In genomic region chr2:91795091-91795490, GRCm38 (mm10) we compare ENCODE assay signal across 24 mouse cellular contexts.
DNase-seq lines count a peak whose midpoint lies in the region; ATAC-seq and TF ChIP-seq lines count a peak whose summit lies in the region.
"Had no signal": no experiment of that assay in that cellular context is flagged by ENCODE, and none has a peak within 500 bp of the region (broad histone marks: within the 10 kb centered on the region; RNA-seq: fewer than 3 reads in every experiment).

No protein-coding gene starts in this region.

- H3K4me2 ChIP-seq in hindbrain, embryonic 15.5 days, result no peak overlapping the region
- H3K4me2 ChIP-seq in hindbrain, embryonic 12.5 days (replicated peaks), result no peak overlapping the region
- no peak overlapping the region for H3K4me2 ChIP-seq in lung, postnatal 0 days (replicated peaks; ENCODE audit: low read depth, low read length)
- H3K4me2 ChIP-seq: embryonic facial prominence, embryonic 13.5 days; embryonic facial prominence, embryonic 15.5 days; forebrain, embryonic 12.5 days had no signal

- no peak for TF ChIP-seq POLR2A in lung, adult 2 months (IDR thresholded peaks at IDR 0.05; ENCODE audit: borderline replicate concordance, extremely low read depth, low read depth, low read length)

- no peaks in the 10 kb centered on the region for H3K36me3 ChIP-seq in hindbrain, embryonic 15.5 days
- no peaks in the 10 kb centered on the region for H3K36me3 ChIP-seq in hindbrain, embryonic 12.5 days
- H3K36me3 ChIP-seq in lung, postnatal 0 days (ENCODE audit: insufficient read depth, low read length), result no peaks in the 10 kb centered on the region
- H3K36me3 ChIP-seq: embryonic facial prominence, embryonic 13.5 days; embryonic facial prominence, embryonic 15.5 days; forebrain, embryonic 10.5 days; forebrain, embryonic 12.5 days had no signal

- H3K9me3 ChIP-seq in hindbrain, embryonic 15.5 days, result no peaks in the 10 kb centered on the region
- H3K9me3 ChIP-seq in hindbrain, embryonic 12.5 days (replicated peaks), result no peaks in the 10 kb centered on the region
- H3K9me3 ChIP-seq in lung, postnatal 0 days (ENCODE audit: low read length), result no peaks in the 10 kb centered on the region
- H3K9me3 ChIP-seq: embryonic facial prominence, embryonic 13.5 days; embryonic facial prominence, embryonic 15.5 days; forebrain, embryonic 10.5 days; forebrain, embryonic 12.5 days had no signal

- TF ChIP-seq EP300 in lung, postnatal 0 days (IDR thresholded peaks at IDR 0.05), result no peak

- H3K27ac ChIP-seq in hindbrain, embryonic 15.5 days (replicated peaks), result peak overlapping the region; percentile 25; the same call in 1 of the 2 replicates
- no peak overlapping the region for H3K27ac ChIP-seq in hindbrain, embryonic 12.5 days
- H3K27ac ChIP-seq in lung, postnatal 0 days (ENCODE audit: low read length), result no peak overlapping the region
- H3K27ac ChIP-seq: embryonic facial prominence, embryonic 13.5 days; embryonic facial prominence, embryonic 15.5 days; forebrain, embryonic 10.5 days; forebrain, embryonic 12.5 days had no signal

- no peak overlapping the region for H3K4me3 ChIP-seq in hindbrain, embryonic 15.5 days
- no peak overlapping the region for H3K4me3 ChIP-seq in hindbrain, embryonic 12.5 days
- H3K4me3 ChIP-seq in lung, postnatal 0 days (ENCODE audit: low read depth, low read length), result no peak overlapping the region
- no peak overlapping the region for H3K4me3 ChIP-seq in lung, adult 2 months (replicated peaks; ENCODE audit: extremely low read depth, low read depth, low read length)
- H3K4me3 ChIP-seq: embryonic facial prominence, embryonic 13.5 days; embryonic facial prominence, embryonic 15.5 days; erythroblast, embryonic 14.5 days; forebrain, embryonic 10.5 days; forebrain, embryonic 12.5 days had no signal

- no peaks in the 10 kb centered on the region for H3K27me3 ChIP-seq in hindbrain, embryonic 15.5 days
- H3K27me3 ChIP-seq in hindbrain, embryonic 12.5 days, result no peaks in the 10 kb centered on the region
- no peaks in the 10 kb centered on the region for H3K27me3 ChIP-seq in lung, postnatal 0 days (replicated peaks; ENCODE audit: insufficient read depth, low read length)
- H3K27me3 ChIP-seq: CH12.LX; embryonic facial prominence, embryonic 13.5 days; embryonic facial prominence, embryonic 15.5 days; forebrain, embryonic 12.5 days had no signal

- peak; percentile 59 for DNase-seq in lung, postnatal 0 days (ENCODE audit: low spot score)
- DNase-seq in lung, postnatal 4 days, result no peak
- peak; percentile 53 for DNase-seq in lung, postnatal 36 days
- no peak for DNase-seq in lung, adult 2 months
- DNase-seq: adrenal gland, postnatal 25 days; B cell, adult 2 months; cerebellum, adult 11 months; cerebellum, adult 18-20 months; cerebellum, adult 8-10 months; cerebellum, adult 9-11 months; cerebellum, postnatal 14 days; cerebellum, postnatal 36 days; embryo, embryonic 11 days had no signal

- no peak for TF ChIP-seq CTCF in lung, postnatal 0 days (IDR thresholded peaks at IDR 0.05)
- no peak for TF ChIP-seq CTCF in lung, adult 2 months (IDR thresholded peaks at IDR 0.05; ENCODE audit: insufficient read depth, low read length)

- 88% methylated on average over 3 of the region's 3 CpGs for WGBS in hindbrain, embryonic 15.5 days
- 85% methylated on average over 3 of the region's 3 CpGs for whole genome bisulfite sequencing in hindbrain, embryonic 12.5 days
- WGBS in lung, postnatal 0 days, result 49% methylated on average over 3 of the region's 3 CpGs
- WGBS in lung, adult 2 months, result 56% methylated on average over 3 of the region's 3 CpGs

- no peak overlapping the region for H3K9ac ChIP-seq in hindbrain, embryonic 15.5 days
- no peak overlapping the region for H3K9ac ChIP-seq in hindbrain, embryonic 12.5 days
- no peak overlapping the region for H3K9ac ChIP-seq in lung, postnatal 0 days (replicated peaks; ENCODE audit: low read depth)
- H3K9ac ChIP-seq: embryonic facial prominence, embryonic 13.5 days; embryonic facial prominence, embryonic 15.5 days; forebrain, embryonic 12.5 days had no signal

- no peak for ATAC-seq in hindbrain, embryonic 15.5 days (ENCODE audit: low FRiP score, low read depth)
- ATAC-seq in hindbrain, embryonic 12.5 days (ENCODE audit: low FRiP score), result no peak
- no peak; the same call in 1 of the 2 replicates for ATAC-seq in lung, postnatal 0 days
- ATAC-seq: CD4-positive, CD25-positive, alpha-beta regulatory T cell, adult 4 months; forebrain, embryonic 14.5 days; forebrain, embryonic 16.5 days had no signal

- peaks cover 15% of the 10 kb centered on the region for H3K4me1 ChIP-seq in hindbrain, embryonic 15.5 days (replicated peaks)
- H3K4me1 ChIP-seq in hindbrain, embryonic 12.5 days, result 0 out of 2 replicates have a peak, but pooled peaks cover 4% of the 10 kb centered on the region
- no peaks in the 10 kb centered on the region for H3K4me1 ChIP-seq in lung, postnatal 0 days (ENCODE audit: insufficient read depth, low read depth, low read length)
- H3K4me1 ChIP-seq in lung, adult 2 months (ENCODE audit: control insufficient read depth, insufficient read depth, low read length), result peaks cover 7% of the 10 kb centered on the region
- H3K4me1 ChIP-seq: forebrain, embryonic 10.5 days; forebrain, embryonic 12.5 days had no signal

Comparison
In these comparisons a context has a peak if more than half of its experiments do, and no peak if none do; other contexts are left out.
1. DNase-seq: peak in lung, postnatal 0 days (single experiment) and lung, postnatal 36 days (single experiment); none in lung, postnatal 4 days (0 of 2) and lung, adult 2 months (single experiment).